Mouse (Mus musculus): ENCODE measurements at regions not wholly inside any gene's neighbourhood (a gene's known extent, or its start where the extent isn't known, plus 50 kb on each side); places are given as distances from the start of the nearest gene placed in this dataset.
A peak's percentile ranks its signal among the peaks of the same experiment; 100 is the strongest.

DNA sequence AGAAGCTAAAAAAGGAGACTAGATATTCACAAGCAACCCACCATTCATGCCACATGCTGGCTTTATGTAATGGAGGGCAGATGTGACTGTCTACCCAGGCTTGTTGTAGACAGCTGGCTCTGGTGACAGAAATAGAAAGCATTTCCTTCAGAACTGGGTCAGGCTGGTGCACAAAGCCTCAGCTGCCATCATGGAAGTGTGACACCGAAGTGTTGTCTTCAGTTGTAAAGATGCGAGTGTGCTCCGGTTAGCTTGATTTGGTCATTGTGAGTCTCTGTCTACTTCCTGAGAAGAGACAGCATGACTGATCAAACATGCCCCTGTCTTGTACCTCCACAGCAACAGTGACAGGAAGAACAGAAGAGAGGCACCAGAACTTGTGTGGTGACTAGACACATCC is 77.7 kb upstream of the Itga6 start:
- H3K4me3 ChIP-seq (ENCODE audit: low read length): no peak overlapping the region
- no peaks in the 10 kb centered on the region for H3K9me3 ChIP-seq (ENCODE audit: control insufficient read depth, low read length)
- H3K27me3 ChIP-seq (ENCODE audit: control insufficient read depth, insufficient read depth, low read length): no peaks in the 10 kb centered on the region
- WGBS: 86% methylated on average over 3 of the region's 3 CpGs
- no peak overlapping the region for H3K9ac ChIP-seq (ENCODE audit: low read depth, low read length)
- H3K4me1 ChIP-seq (ENCODE audit: control insufficient read depth, insufficient read depth, low read length): no peaks in the 10 kb centered on the region
- H3K27ac ChIP-seq (ENCODE audit: low read depth, low read length): no peak overlapping the region
- H3K36me3 ChIP-seq (ENCODE audit: control insufficient read depth, insufficient read depth, low read length): no peaks in the 10 kb centered on the region
- ATAC-seq (ENCODE audit: low FRiP score, low TSS enrichment): no peak
- no peak overlapping the region for H3K4me2 ChIP-seq (replicated peaks; ENCODE audit: low read depth, low read length)

DNA sequence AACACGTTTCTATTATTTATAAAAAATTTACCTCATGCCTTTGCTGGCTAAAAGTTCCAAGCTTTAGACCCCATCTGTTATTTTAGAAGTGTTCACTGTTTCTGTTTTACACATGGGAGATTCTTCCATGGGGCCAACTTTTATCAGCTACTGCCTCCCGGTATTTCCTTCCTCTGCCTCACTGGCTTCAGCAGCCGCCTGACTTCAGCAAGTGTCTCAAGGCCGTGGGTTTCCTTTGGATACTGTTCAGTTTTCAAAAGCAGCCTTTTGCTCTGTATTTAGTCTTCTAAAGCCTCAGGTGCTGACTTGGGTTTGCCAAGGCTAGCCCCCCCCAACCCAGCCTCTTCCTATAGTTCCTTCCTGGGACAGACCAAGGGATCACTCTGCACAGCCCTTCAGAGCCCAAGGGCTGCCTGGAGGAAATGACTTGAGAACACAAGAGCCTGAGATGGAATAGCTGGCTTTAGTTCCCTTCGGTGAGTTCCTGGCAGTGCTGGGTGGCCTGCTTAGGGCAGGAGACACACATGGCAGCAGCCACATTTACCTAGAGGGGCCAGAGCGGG is 75.1 kb upstream of the Itga6 start:
- Histone ChIP-seq H3K4me3 (ENCODE audit: low read length) (no peak overlapping the region), H3K9ac (ENCODE audit: low read depth, low read length) (no peak overlapping the region), H3K27ac (ENCODE audit: low read depth, low read length) (peak overlapping the region; percentile 71), H3K9me3 (ENCODE audit: control insufficient read depth, low read length) (no peaks in the 10 kb centered on the region), H3K27me3 (ENCODE audit: control insufficient read depth, insufficient read depth, low read length) (no peaks in the 10 kb centered on the region), H3K36me3 (ENCODE audit: control insufficient read depth, insufficient read depth, low read length) (no peaks in the 10 kb centered on the region), H3K4me1 (ENCODE audit: control insufficient read depth, insufficient read depth, low read length) (peaks cover 11% of the 10 kb centered on the region), H3K4me2 (replicated peaks; ENCODE audit: low read depth, low read length) (no peak overlapping the region)
- 82% methylated on average over 6 of the region's 6 CpGs for WGBS
- no peak for ATAC-seq (ENCODE audit: low FRiP score, low TSS enrichment)

DNA sequence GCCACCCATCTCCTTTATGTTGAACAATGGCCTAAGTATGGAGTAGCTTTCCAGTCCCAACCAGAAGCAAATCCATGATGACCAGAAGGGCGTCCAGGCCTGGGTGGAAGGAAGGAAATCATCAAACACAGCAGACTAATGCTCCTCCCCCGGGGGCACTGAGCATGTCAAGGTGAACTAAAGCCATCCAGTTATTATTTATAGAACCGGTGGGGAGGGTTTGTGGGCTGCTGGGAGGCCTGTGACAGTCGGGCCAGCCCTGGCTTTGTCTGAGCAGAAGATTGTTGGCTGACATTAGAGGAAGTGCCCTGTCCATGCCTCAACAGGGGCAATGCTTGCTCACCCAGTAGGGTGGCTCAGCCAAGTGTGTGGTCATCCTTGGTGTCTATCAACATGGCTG is 74.5 kb upstream of the Itga6 start:
- no peak overlapping the region for H3K27ac ChIP-seq (ENCODE audit: low read depth, low read length)

DNA sequence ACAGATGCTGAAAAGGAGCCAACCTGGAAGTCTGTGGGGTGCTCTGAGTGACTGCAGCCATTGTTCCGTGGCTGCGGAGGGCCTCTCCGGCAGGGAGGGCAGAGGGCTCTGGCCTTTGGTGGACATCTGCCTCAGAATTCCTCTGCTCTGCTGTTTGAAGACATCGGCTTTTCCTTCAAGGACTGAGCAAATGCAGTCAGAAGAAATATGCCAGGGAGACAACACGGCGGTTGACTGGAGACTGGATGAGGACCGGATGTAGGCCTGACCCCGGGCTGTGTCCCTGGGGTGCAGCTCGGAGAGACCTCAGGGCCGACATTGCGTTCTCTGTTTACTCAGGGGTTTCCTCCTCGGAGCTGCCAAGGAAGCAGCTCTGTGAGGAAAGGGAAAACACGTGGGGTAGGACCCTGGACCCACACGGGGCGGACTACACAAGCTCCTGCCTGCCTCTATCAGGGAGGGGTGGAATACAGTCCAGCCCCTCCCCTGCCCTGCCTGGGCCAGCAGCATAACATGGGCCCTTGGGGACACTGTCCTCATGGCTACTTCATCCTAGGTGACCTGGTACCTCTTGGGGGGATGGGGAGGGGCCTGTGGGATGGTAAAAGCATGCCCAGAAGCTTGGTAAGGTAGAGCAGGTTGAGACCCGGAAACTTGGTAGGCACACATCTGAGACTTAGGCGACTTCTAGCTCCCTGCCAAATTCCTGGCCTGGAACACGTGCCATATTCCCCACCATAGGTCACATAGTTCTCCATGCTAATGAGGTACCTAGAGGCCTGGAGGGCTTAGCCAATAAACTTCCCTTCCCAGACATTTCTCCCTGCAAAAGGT is 72.1 kb upstream of the Itga6 start:
- H3K4me1 ChIP-seq (ENCODE audit: control insufficient read depth, insufficient read depth, low read length): peaks cover 11% of the 10 kb centered on the region
- no peak overlapping the region for H3K4me3 ChIP-seq (ENCODE audit: low read length)
- WGBS: 47% methylated on average over 18 of the region's 18 CpGs
- H3K9ac ChIP-seq (ENCODE audit: low read depth, low read length): no peak overlapping the region
- no peaks in the 10 kb centered on the region for H3K36me3 ChIP-seq (ENCODE audit: control insufficient read depth, insufficient read depth, low read length)
- ATAC-seq (ENCODE audit: low FRiP score, low TSS enrichment): peak; percentile 70; the same call in 1 of the 2 replicates
- H3K27ac ChIP-seq (ENCODE audit: low read depth, low read length): peak overlapping the region; percentile 42; the same call in 1 of the 2 replicates
- no peak overlapping the region for H3K4me2 ChIP-seq (replicated peaks; ENCODE audit: low read depth, low read length)
- H3K27me3 ChIP-seq (ENCODE audit: control insufficient read depth, insufficient read depth, low read length): no peaks in the 10 kb centered on the region
- H3K9me3 ChIP-seq (ENCODE audit: control insufficient read depth, low read length): no peaks in the 10 kb centered on the region

More for the DNA sequence above, 74.5 kb upstream of the Itga6 start:
- no peaks in the 10 kb centered on the region for H3K9me3 ChIP-seq (ENCODE audit: control insufficient read depth, low read length)
- H3K4me1 ChIP-seq (ENCODE audit: control insufficient read depth, insufficient read depth, low read length): peaks cover 11% of the 10 kb centered on the region
- H3K4me2 ChIP-seq (replicated peaks; ENCODE audit: low read depth, low read length): no peak overlapping the region
- no peaks in the 10 kb centered on the region for H3K27me3 ChIP-seq (ENCODE audit: control insufficient read depth, insufficient read depth, low read length)
- no peaks in the 10 kb centered on the region for H3K36me3 ChIP-seq (ENCODE audit: control insufficient read depth, insufficient read depth, low read length)
- no peak for ATAC-seq (ENCODE audit: low FRiP score, low TSS enrichment)
- no peak overlapping the region for H3K9ac ChIP-seq (ENCODE audit: low read depth, low read length)
- H3K4me3 ChIP-seq (ENCODE audit: low read length): no peak overlapping the region
- 59% methylated on average over 4 of the region's 4 CpGs for WGBS

DNA sequence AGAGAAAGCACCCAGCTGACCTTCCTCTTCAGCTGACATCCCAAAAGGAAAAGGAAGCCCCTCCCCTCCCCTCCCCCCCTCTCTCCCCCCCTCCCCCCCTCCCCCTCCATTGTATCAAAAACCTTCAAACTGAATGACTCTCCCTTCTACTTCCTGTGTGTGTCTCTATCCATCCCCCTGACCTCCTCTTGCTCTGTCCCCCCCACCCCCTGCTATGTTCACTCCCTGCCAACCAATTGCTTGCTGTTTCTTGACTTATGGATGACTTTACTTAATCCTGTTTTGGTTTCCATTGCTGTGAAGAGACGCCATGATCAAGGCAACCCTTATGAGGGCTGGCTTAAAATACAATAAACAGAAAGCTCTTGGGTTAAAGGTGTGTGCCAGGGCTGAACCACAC is 64.7 kb upstream of the Itga6 start:
- H3K9me3 ChIP-seq (ENCODE audit: control insufficient read depth, low read length): no peaks in the 10 kb centered on the region
- ATAC-seq (ENCODE audit: low FRiP score, low TSS enrichment): no peak
- no peaks in the 10 kb centered on the region for H3K27me3 ChIP-seq (ENCODE audit: control insufficient read depth, insufficient read depth, low read length)
- WGBS: 57% methylated on average over 1 of the region's 1 CpGs
- no peak overlapping the region for H3K9ac ChIP-seq (ENCODE audit: low read depth, low read length)
- no peaks in the 10 kb centered on the region for H3K36me3 ChIP-seq (ENCODE audit: control insufficient read depth, insufficient read depth, low read length)
- H3K4me3 ChIP-seq (ENCODE audit: low read length): no peak overlapping the region
- H3K4me1 ChIP-seq (ENCODE audit: control insufficient read depth, insufficient read depth, low read length): no peaks in the 10 kb centered on the region
- H3K4me2 ChIP-seq (replicated peaks; ENCODE audit: low read depth, low read length): no peak overlapping the region
- no peak overlapping the region for H3K27ac ChIP-seq (ENCODE audit: low read depth, low read length)

DNA sequence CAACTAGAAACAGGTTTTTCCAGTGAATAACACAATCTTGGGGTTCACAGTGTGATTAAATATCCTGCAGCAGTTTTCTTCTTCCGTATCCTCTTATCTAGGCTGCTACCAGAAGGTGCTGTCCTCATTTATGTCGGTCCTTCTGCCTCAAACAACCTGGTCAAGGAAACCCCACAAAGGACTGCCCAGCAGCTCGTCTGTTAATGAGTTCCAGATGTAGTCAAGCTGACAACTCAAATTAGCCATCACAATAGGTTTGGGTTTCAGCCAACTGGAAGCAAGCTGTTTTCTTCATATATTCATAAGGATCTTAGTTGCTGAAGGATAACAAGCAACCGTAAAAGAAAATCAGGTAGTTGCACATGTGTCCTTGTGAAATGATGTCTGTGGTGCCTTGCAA is 64.3 kb upstream of the Itga6 start:
- 66% methylated on average over 4 of the region's 4 CpGs for WGBS
- no peak overlapping the region for H3K9ac ChIP-seq (ENCODE audit: low read depth, low read length)

DNA sequence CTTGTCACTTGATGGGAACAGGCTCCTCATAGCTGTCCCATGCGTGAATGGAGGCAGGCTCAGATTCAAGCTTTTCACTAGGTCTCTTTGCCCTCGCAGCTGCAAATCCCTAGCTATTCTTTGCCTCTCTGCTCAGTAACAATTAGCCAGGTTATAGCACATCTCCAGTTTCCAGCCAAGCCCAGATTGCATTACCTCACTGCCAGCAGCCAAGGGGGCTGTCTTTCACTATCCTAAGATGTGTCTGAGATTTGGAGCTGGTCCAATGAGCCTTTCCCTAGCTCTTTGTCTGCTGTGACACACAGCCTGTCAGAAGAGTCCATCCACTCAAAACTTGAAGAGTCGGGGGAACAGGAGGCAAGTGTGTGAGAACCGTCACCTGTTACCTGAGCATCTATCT is 62.0 kb upstream of the Itga6 start:
- H3K9me3 ChIP-seq (ENCODE audit: control insufficient read depth, low read length): no peaks in the 10 kb centered on the region
- WGBS: 74% methylated on average over 4 of the region's 4 CpGs

More for the DNA sequence above, 64.3 kb upstream of the Itga6 start:
- H3K9me3 ChIP-seq (ENCODE audit: control insufficient read depth, low read length): no peaks in the 10 kb centered on the region
- H3K4me1 ChIP-seq (ENCODE audit: control insufficient read depth, insufficient read depth, low read length): no peaks in the 10 kb centered on the region
- ATAC-seq (ENCODE audit: low FRiP score, low TSS enrichment): no peak
- H3K27me3 ChIP-seq (ENCODE audit: control insufficient read depth, insufficient read depth, low read length): no peaks in the 10 kb centered on the region
- no peak overlapping the region for H3K4me3 ChIP-seq (ENCODE audit: low read length)
- H3K4me2 ChIP-seq (replicated peaks; ENCODE audit: low read depth, low read length): no peak overlapping the region
- no peaks in the 10 kb centered on the region for H3K36me3 ChIP-seq (ENCODE audit: control insufficient read depth, insufficient read depth, low read length)
- H3K27ac ChIP-seq (ENCODE audit: low read depth, low read length): no peak overlapping the region

DNA sequence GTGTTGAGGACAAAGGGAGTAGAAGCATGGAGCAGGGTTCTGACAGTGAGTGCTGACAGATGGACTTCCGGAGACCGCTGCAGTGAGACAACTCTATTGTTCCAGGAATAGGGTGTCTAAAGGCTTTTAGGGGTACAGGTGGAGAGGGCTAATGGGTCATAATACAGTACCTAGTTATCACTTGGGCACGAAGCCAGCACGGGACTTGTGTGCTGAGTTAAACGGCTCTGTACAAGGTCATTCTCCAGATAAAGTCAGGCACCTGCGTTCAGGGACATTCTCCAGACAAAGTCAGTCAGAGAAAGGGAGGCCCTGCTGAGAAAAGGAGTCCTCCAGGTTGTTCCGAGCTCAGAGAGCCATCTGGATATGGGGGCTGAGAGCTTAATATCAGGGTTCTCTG is 60.2 kb upstream of the Itga6 start:
- no peak for ATAC-seq (ENCODE audit: low FRiP score, low TSS enrichment)
- 79% methylated on average over 7 of the region's 7 CpGs for WGBS

More for the DNA sequence above, 62.0 kb upstream of the Itga6 start:
- Histone ChIP-seq H3K4me3 (ENCODE audit: low read length) (no peak overlapping the region), H3K36me3 (ENCODE audit: control insufficient read depth, insufficient read depth, low read length) (no peaks in the 10 kb centered on the region), H3K27ac (ENCODE audit: low read depth, low read length) (no peak overlapping the region), H3K4me2 (replicated peaks; ENCODE audit: low read depth, low read length) (no peak overlapping the region), H3K27me3 (ENCODE audit: control insufficient read depth, insufficient read depth, low read length) (no peaks in the 10 kb centered on the region), H3K4me1 (ENCODE audit: control insufficient read depth, insufficient read depth, low read length) (no peaks in the 10 kb centered on the region), H3K9ac (ENCODE audit: low read depth, low read length) (no peak overlapping the region)
- no peak for ATAC-seq (ENCODE audit: low FRiP score, low TSS enrichment)

DNA sequence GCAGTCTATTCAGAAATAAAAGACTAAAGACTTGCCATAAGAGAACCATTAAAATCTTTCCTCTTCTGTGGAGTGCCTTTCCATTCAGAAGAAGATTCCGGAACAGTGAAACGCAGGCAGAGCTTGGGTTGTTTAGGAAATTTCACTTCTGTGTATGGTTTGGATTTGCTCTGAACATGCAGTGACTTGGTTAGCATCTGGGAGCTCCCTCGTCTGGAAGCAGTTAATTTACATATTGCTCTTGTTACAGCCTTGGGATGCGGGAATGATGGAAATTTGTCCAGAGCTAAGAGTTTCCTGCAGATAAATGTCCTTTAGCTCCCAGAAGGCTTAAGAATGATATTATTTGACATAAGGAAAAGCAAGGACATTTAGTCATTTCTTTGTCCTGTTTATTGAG is 56.4 kb upstream of the Itga6 start:
- Histone ChIP-seq H3K4me3 (ENCODE audit: low read length) (no peak overlapping the region), H3K4me2 (replicated peaks; ENCODE audit: low read depth, low read length) (no peak overlapping the region), H3K36me3 (ENCODE audit: control insufficient read depth, insufficient read depth, low read length) (no peaks in the 10 kb centered on the region), H3K4me1 (ENCODE audit: control insufficient read depth, insufficient read depth, low read length) (peaks cover 8% of the 10 kb centered on the region), H3K27me3 (ENCODE audit: control insufficient read depth, insufficient read depth, low read length) (no peaks in the 10 kb centered on the region), H3K9me3 (ENCODE audit: control insufficient read depth, low read length) (no peaks in the 10 kb centered on the region), H3K27ac (ENCODE audit: low read depth, low read length) (no peak overlapping the region), H3K9ac (ENCODE audit: low read depth, low read length) (no peak overlapping the region)
- ATAC-seq (ENCODE audit: low FRiP score, low TSS enrichment): no peak
- 83% methylated on average over 4 of the region's 4 CpGs for WGBS

More for the DNA sequence above, 60.2 kb upstream of the Itga6 start:
- Histone ChIP-seq H3K36me3 (ENCODE audit: control insufficient read depth, insufficient read depth, low read length) (no peaks in the 10 kb centered on the region), H3K4me1 (ENCODE audit: control insufficient read depth, insufficient read depth, low read length) (no peaks in the 10 kb centered on the region; the same call in 1 of the 2 replicates), H3K27ac (ENCODE audit: low read depth, low read length) (no peak overlapping the region), H3K9ac (ENCODE audit: low read depth, low read length) (no peak overlapping the region), H3K27me3 (ENCODE audit: control insufficient read depth, insufficient read depth, low read length) (no peaks in the 10 kb centered on the region), H3K4me3 (ENCODE audit: low read length) (no peak overlapping the region), H3K4me2 (replicated peaks; ENCODE audit: low read depth, low read length) (no peak overlapping the region), H3K9me3 (ENCODE audit: control insufficient read depth, low read length) (no peaks in the 10 kb centered on the region)

Data from kidney, embryonic 14.5 days (tissue).